Mouse (Mus musculus): ENCODE data around the gene Gm37240. TPM values are rescaled to one million over a fixed set of nuclear protein-coding genes. Genes with fewer than 3 reads are reported as not detected.
A peak's percentile ranks its signal among the peaks of the same experiment; 100 is the strongest.

Gm37240 gene
- total RNA-seq, 1 experiment, result 1.2 TPM

DNA sequence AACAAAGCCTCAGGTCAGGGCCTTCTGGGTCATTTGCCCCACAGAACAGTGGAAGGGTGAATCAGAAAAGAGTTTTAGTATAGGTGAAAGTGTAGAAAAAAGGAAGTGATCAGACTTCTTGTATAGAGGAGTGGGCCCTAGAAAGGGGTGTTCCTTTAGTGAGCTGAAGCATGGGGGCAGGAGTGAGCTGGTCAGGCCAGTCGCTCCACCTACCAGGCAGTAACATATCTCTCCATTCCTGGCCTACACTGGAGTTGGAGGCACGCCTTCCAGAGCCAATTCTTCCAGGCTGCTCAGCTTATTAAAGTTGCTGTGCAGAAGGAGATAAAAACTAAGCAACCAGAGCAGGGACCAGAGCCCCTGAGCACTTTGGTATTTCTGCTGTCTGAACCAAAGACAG is 322.7 kb downstream of the Gm37240 start:
- no peak for DNase-seq (ENCODE audit: low read depth, low spot score)
- TF ChIP-seq CHD2 (IDR thresholded peaks at IDR 0.05; ENCODE audit: low read depth, low read length), result no peak
- TF ChIP-seq ZNF384 (IDR thresholded peaks at IDR 0.05; ENCODE audit: low read depth, low read length), result no peak
- no peak for TF ChIP-seq HCFC1 (IDR thresholded peaks at IDR 0.05; ENCODE audit: borderline replicate concordance, insufficient read depth, low read length)
- no peak for TF ChIP-seq ZC3H11A (IDR thresholded peaks at IDR 0.05; ENCODE audit: borderline replicate concordance, low read depth, low read length)
- no peak for TF ChIP-seq MAFK (IDR thresholded peaks at IDR 0.05; ENCODE audit: insufficient read depth, low read depth, low read length)
- Histone ChIP-seq H3K27ac (ENCODE audit: insufficient read depth, low read depth, low read length, poor library complexity, severe bottlenecking) (no peak overlapping the region), H3K36me3 (ENCODE audit: control insufficient read depth, insufficient read depth, low read length, poor library complexity, severe bottlenecking) (no peaks in the 10 kb centered on the region), H3K4me3 (ENCODE audit: insufficient read depth in 1 of 2, low read depth in 1 of 2, low read length in 2 of 2, poor library complexity in 1 of 2, severe bottlenecking in 1 of 2) (no peak overlapping the region), H3K4me1 (ENCODE audit: control insufficient read depth in 2 of 2, insufficient read depth in 2 of 2, low read length in 2 of 2, poor library complexity in 1 of 2) (no peaks in the 10 kb centered on the region), H3K9ac (ENCODE audit: insufficient read depth, low read depth, low read length, poor library complexity, severe bottlenecking) (no peak overlapping the region), H3K9me3 (ENCODE audit: control insufficient read depth, insufficient read depth, low read depth, low read length) (no peaks in the 10 kb centered on the region)
- in situ Hi-C loops (cut with MboI; ENCODE audit: low sequenced_read_pairs in 2 of 2, unreplicated experiment in 2 of 2), result no loop called here

DNA sequence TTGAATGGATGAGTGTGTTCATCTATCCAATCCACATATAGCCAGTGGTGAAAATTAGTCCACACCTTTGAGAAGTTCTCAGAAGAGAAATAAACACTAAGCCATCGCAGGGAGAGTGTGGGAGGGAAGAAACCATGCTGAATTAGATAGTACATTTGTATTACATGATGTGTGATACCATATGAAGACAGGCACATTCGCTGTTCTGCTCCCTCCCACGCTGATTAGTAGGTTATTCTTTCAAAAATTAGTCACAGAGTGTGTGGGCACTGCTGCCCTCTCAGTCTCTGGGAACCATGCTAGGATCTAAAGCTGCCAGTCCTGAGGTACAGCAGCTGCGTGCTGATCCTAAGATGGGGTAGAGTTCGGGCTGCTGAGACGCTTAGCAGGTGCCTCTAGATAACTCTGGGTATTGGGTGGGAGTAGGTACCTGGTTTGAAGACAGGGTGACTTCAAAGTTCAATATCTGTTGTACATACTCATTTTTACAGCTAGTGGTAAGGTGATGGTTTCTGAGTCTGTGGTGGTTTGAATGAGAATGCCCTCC is 333.5 kb downstream of the Gm37240 start:
- Histone ChIP-seq H3K27ac (ENCODE audit: insufficient read depth, low read depth, low read length, poor library complexity, severe bottlenecking) (no peak overlapping the region), H3K4me1 (ENCODE audit: control insufficient read depth in 2 of 2, insufficient read depth in 2 of 2, low read length in 2 of 2, poor library complexity in 1 of 2) (no peaks in the 10 kb centered on the region), H3K36me3 (ENCODE audit: control insufficient read depth, insufficient read depth, low read length, poor library complexity, severe bottlenecking) (no peaks in the 10 kb centered on the region), H3K9me3 (ENCODE audit: control insufficient read depth, insufficient read depth, low read depth, low read length) (no peaks in the 10 kb centered on the region), H3K9ac (ENCODE audit: insufficient read depth, low read depth, low read length, poor library complexity, severe bottlenecking) (no peak overlapping the region), H3K4me3 (ENCODE audit: insufficient read depth in 1 of 2, low read depth in 1 of 2, low read length in 2 of 2, poor library complexity in 1 of 2, severe bottlenecking in 1 of 2) (no peak overlapping the region)
- in situ Hi-C loops (cut with MboI; ENCODE audit: low sequenced_read_pairs in 2 of 2, unreplicated experiment in 2 of 2), result no loop called here
- TF ChIP-seq HCFC1 (IDR thresholded peaks at IDR 0.05; ENCODE audit: borderline replicate concordance, insufficient read depth, low read length) (no peak), MAFK (IDR thresholded peaks at IDR 0.05; ENCODE audit: insufficient read depth, low read depth, low read length) (no peak), ZNF384 (IDR thresholded peaks at IDR 0.05; ENCODE audit: low read depth, low read length) (no peak), CHD2 (IDR thresholded peaks at IDR 0.05; ENCODE audit: low read depth, low read length) (no peak), ZC3H11A (IDR thresholded peaks at IDR 0.05; ENCODE audit: borderline replicate concordance, low read depth, low read length) (no peak)
- DNase-seq (ENCODE audit: low read depth, low spot score), result no peak

DNA sequence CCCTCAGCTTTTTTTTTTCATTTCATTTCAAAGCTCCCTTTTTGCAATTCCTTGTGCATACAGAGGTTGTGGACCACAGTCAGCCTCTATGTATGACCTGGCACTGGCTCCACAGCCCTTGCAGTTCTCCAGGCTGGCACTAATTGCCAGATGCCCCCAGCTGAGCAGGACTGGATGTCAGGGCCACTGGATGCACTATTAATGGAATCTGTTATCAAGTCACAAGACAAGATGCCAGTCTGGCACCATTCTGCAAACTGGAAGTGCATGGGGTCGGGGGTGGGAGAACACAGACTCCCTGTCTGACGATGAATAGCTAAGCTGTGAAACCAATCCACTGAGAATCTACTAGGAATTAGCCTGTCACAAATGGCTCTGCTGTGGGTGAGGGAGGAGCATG is 336.0 kb downstream of the Gm37240 start:
- no peak overlapping the region for H3K27ac ChIP-seq (ENCODE audit: insufficient read depth, low read depth, low read length, poor library complexity, severe bottlenecking)
- in situ Hi-C loops (cut with MboI; ENCODE audit: low sequenced_read_pairs in 2 of 2, unreplicated experiment in 2 of 2), result no loop called here
- no peak for TF ChIP-seq MAFK (IDR thresholded peaks at IDR 0.05; ENCODE audit: insufficient read depth, low read depth, low read length)
- TF ChIP-seq ZNF384 (IDR thresholded peaks at IDR 0.05; ENCODE audit: low read depth, low read length), result no peak
- no peak for TF ChIP-seq HCFC1 (IDR thresholded peaks at IDR 0.05; ENCODE audit: borderline replicate concordance, insufficient read depth, low read length)
- no peak for TF ChIP-seq ZC3H11A (IDR thresholded peaks at IDR 0.05; ENCODE audit: borderline replicate concordance, low read depth, low read length)
- TF ChIP-seq CHD2 (IDR thresholded peaks at IDR 0.05; ENCODE audit: low read depth, low read length), result no peak
- no peak for DNase-seq (ENCODE audit: low read depth, low spot score)
- H3K4me3 ChIP-seq (ENCODE audit: insufficient read depth in 1 of 2, low read depth in 1 of 2, low read length in 2 of 2, poor library complexity in 1 of 2, severe bottlenecking in 1 of 2), result no peak overlapping the region
- no peak overlapping the region for H3K9ac ChIP-seq (ENCODE audit: insufficient read depth, low read depth, low read length, poor library complexity, severe bottlenecking)
- H3K36me3 ChIP-seq (ENCODE audit: control insufficient read depth, insufficient read depth, low read length, poor library complexity, severe bottlenecking), result no peaks in the 10 kb centered on the region
- no peaks in the 10 kb centered on the region for H3K4me1 ChIP-seq (ENCODE audit: control insufficient read depth in 2 of 2, insufficient read depth in 2 of 2, low read length in 2 of 2, poor library complexity in 1 of 2)
- H3K9me3 ChIP-seq (ENCODE audit: control insufficient read depth, insufficient read depth, low read depth, low read length), result no peaks in the 10 kb centered on the region

DNA sequence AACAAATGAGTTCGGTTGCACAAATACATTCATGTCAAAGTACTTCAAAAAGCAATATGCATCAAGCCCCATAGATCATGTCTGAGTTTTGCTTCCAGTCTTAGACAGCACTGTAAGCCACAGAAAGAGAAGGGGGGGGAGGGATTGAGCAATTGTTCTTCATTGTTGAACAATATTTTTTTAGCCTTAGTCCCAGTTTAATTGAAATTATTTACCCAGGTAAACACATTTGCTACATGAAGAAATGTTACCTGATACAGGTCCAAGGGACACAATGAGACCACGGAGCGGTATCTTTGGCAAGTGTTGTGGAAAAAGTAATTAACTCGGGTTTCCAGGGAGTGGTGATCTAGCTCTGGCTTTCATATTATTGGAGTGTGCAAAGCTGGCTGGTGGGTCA is 337.0 kb downstream of the Gm37240 start:
- no peak for TF ChIP-seq MAFK (IDR thresholded peaks at IDR 0.05; ENCODE audit: insufficient read depth, low read depth, low read length)
- no peak for TF ChIP-seq ZC3H11A (IDR thresholded peaks at IDR 0.05; ENCODE audit: borderline replicate concordance, low read depth, low read length)
- TF ChIP-seq ZNF384 (IDR thresholded peaks at IDR 0.05; ENCODE audit: low read depth, low read length), result no peak
- TF ChIP-seq HCFC1 (IDR thresholded peaks at IDR 0.05; ENCODE audit: borderline replicate concordance, insufficient read depth, low read length), result no peak
- TF ChIP-seq CHD2 (IDR thresholded peaks at IDR 0.05; ENCODE audit: low read depth, low read length), result no peak
- Histone ChIP-seq H3K27ac (ENCODE audit: insufficient read depth, low read depth, low read length, poor library complexity, severe bottlenecking) (no peak overlapping the region), H3K4me1 (ENCODE audit: control insufficient read depth in 2 of 2, insufficient read depth in 2 of 2, low read length in 2 of 2, poor library complexity in 1 of 2) (no peaks in the 10 kb centered on the region), H3K9ac (ENCODE audit: insufficient read depth, low read depth, low read length, poor library complexity, severe bottlenecking) (no peak overlapping the region), H3K36me3 (ENCODE audit: control insufficient read depth, insufficient read depth, low read length, poor library complexity, severe bottlenecking) (no peaks in the 10 kb centered on the region), H3K4me3 (ENCODE audit: insufficient read depth in 1 of 2, low read depth in 1 of 2, low read length in 2 of 2, poor library complexity in 1 of 2, severe bottlenecking in 1 of 2) (no peak overlapping the region), H3K9me3 (ENCODE audit: control insufficient read depth, insufficient read depth, low read depth, low read length) (no peaks in the 10 kb centered on the region)
- no peak for DNase-seq (ENCODE audit: low read depth, low spot score)
- in situ Hi-C loops (cut with MboI; ENCODE audit: low sequenced_read_pairs in 2 of 2, unreplicated experiment in 2 of 2), result no loop called here

DNA sequence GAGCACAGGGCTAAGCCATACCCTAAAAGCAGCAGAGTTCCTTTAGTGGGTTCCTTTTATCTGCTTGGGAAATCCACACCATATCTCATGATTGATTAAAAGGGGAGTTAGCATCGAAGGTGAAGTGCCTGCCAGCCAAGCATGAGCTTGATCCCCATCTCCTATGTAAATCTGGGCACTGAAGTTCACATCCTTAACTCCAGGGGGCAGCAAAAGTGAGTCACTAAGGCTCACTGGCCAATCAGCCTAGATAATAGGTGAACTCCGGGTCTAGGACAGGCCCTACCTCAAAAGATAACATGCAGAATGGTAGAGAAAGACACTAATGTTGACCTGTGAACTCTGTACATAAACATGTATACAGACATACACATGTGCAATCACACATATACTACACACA is 343.7 kb downstream of the Gm37240 start:
- in situ Hi-C loops (cut with MboI; ENCODE audit: low sequenced_read_pairs in 2 of 2, unreplicated experiment in 2 of 2), result no loop called here
- no peak overlapping the region for H3K4me3 ChIP-seq (ENCODE audit: insufficient read depth in 1 of 2, low read depth in 1 of 2, low read length in 2 of 2, poor library complexity in 1 of 2, severe bottlenecking in 1 of 2)
- DNase-seq (ENCODE audit: low read depth, low spot score), result peak; percentile 33
- no peaks in the 10 kb centered on the region for H3K36me3 ChIP-seq (ENCODE audit: control insufficient read depth, insufficient read depth, low read length, poor library complexity, severe bottlenecking)
- no peaks in the 10 kb centered on the region for H3K4me1 ChIP-seq (ENCODE audit: control insufficient read depth in 2 of 2, insufficient read depth in 2 of 2, low read length in 2 of 2, poor library complexity in 1 of 2)
- H3K9ac ChIP-seq (ENCODE audit: insufficient read depth, low read depth, low read length, poor library complexity, severe bottlenecking), result no peak overlapping the region
- H3K27ac ChIP-seq (ENCODE audit: insufficient read depth, low read depth, low read length, poor library complexity, severe bottlenecking), result no peak overlapping the region
- no peak for TF ChIP-seq CHD2 (IDR thresholded peaks at IDR 0.05; ENCODE audit: low read depth, low read length)
- no peak for TF ChIP-seq HCFC1 (IDR thresholded peaks at IDR 0.05; ENCODE audit: borderline replicate concordance, insufficient read depth, low read length)
- TF ChIP-seq MAFK (IDR thresholded peaks at IDR 0.05; ENCODE audit: insufficient read depth, low read depth, low read length), result no peak
- H3K9me3 ChIP-seq (ENCODE audit: control insufficient read depth, insufficient read depth, low read depth, low read length), result no peaks in the 10 kb centered on the region

All from ES-E14 (cell line).